Mouse (Mus musculus): ENCODE data around the gene Ms4a8a.

DNA sequence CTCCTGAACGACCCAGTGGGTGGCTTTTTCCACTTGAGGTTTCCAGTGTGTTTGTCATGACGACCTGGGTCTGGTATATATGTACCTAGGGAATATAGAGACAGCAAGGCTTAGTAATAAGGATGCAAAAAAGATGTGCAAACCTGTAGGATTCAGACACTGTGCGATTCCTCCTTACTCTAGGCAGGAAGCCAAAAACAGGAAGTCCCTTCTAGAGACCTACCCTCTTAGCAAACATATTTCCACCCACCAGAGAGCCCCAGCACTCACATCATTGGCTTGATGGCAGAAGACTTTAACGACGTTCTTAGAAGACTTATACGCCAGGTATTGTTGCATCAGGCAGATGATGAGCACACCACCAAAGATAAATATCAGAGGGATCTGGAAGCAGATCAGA, 32.9 kb downstream of the Ms4a8a start:
- TF ChIP-seq GATA1 (IDR thresholded peaks at IDR 0.05; ENCODE audit: borderline replicate concordance, low read length) (no peak), FLI1 (IDR thresholded peaks at IDR 0.05; ENCODE audit: low read length) (no peak)
